Mouse (Mus musculus) layer of hippocampus, adult 8-10 months (tissue): ENCODE measurements around the gene Bst2. TPM values are rescaled to one million over a fixed set of nuclear protein-coding genes. Genes with fewer than 3 reads are reported as not detected.

Experiments used
- DNase-seq, 2 experiments: peaks; one replicate each; pipeline ENCODE4 v3.0.0; 2022; ENCODE audit warnings: low spot score in 2 of 2
- total RNA-seq, 4 experiments: library from RNA; stranded (reverse); gene quantifications; 2 replicates each; pipeline ENCODE4 v1.2.4; 2022

Bst2 gene
- total RNA-seq, 4 experiments from 2014 or later: 4.1 to 23.3 (median 8.6) TPM

- peak; percentile 83 to 84 for DNase-seq
Observed at GRCm38 (mm10) chr8:71485142-71486135, 51.8 kb downstream of the Bst2 start, which contains the start of gene Ano8. Gene Ano8, minus strand, starts transcription at chr8:71485963.

- DNase-seq: no peak
Observed at GRCm38 (mm10) chr8:71484736-71485135, 52.5 kb downstream of the Bst2 start.

Other genes starting within 250 kb of the Bst2 start
- 100 to 1,000 TPM in 3 of 4 experiments, 10 to 100 TPM in 1; 98.8 to 130 (median 117) TPM for gene Use1, start 170.6 kb downstream of the Bst2 start, total RNA-seq
- gene Ocel1, start 166.2 kb downstream of the Bst2 start, total RNA-seq: 10 to 100 TPM; 10.3 to 15.9 (median 14.1) TPM
- 10 to 100 TPM; 38.7 to 46.1 (median 41.2) TPM for gene Nr2f6, start 155.5 kb downstream of the Bst2 start, total RNA-seq
- gene Ushbp1, start 141.7 kb downstream of the Bst2 start, total RNA-seq: 1 to 10 TPM; 3.5 to 4.9 (median 4.1) TPM
- gene Babam1, start 140.6 kb downstream of the Bst2 start, total RNA-seq: 100 to 1,000 TPM in 3 of 4 experiments, 10 to 100 TPM in 1; 95.9 to 110 (median 108) TPM
- under 1 TPM; 0.18 to 0.72 (median 0.27) TPM for gene Ankle1, start 131.4 kb downstream of the Bst2 start, total RNA-seq
- 100 to 1,000 TPM; 200 to 255 (median 229) TPM for gene Abhd8, start 73.8 kb downstream of the Bst2 start, total RNA-seq
- gene Mrpl34, start 72.5 kb downstream of the Bst2 start, total RNA-seq: 10 to 100 TPM; 38.6 to 47.2 (median 46.2) TPM
- 10 to 100 TPM; 74.9 to 82.2 (median 79.0) TPM for gene Dda1, start 68.3 kb downstream of the Bst2 start, total RNA-seq
- 10 to 100 TPM; 48.4 to 55.9 (median 51.6) TPM for gene Ano8, start 51.5 kb downstream of the Bst2 start, total RNA-seq
- gene Gtpbp3, start 49.4 kb downstream of the Bst2 start, total RNA-seq: 10 to 100 TPM; 28.8 to 42.3 (median 32.5) TPM
- 1 to 10 TPM; 6.2 to 9.6 (median 7.4) TPM for gene Plvap, start 25.7 kb downstream of the Bst2 start, total RNA-seq
- not detected for gene Ccdc194, start 11.7 kb downstream of the Bst2 start, total RNA-seq
- gene Mvb12a, start 5.5 kb upstream of the Bst2 start, total RNA-seq: 10 to 100 TPM; 32.6 to 43.7 (median 36.8) TPM
- gene Tmem221, start 21.4 kb upstream of the Bst2 start, total RNA-seq: 1 to 10 TPM in 1 of 4 experiments, under 1 TPM in 3; 0.27 to 1.3 (median 0.54) TPM
- under 1 TPM in 2 of 4 experiments, not detected in 2; 0.14 to 0.28 TPM for gene Nxnl1, start 29.1 kb upstream of the Bst2 start, total RNA-seq
- 100 to 1,000 TPM; 107 to 130 (median 117) TPM for gene Slc27a1, start 31.4 kb upstream of the Bst2 start, total RNA-seq
- gene Pgls, start 54.7 kb upstream of the Bst2 start, total RNA-seq: 10 to 100 TPM; 29.1 to 38.5 (median 33.6) TPM
- gene Fam129c, start 60.2 kb upstream of the Bst2 start, total RNA-seq: 1 to 10 TPM; 2.0 to 4.6 (median 3.5) TPM
- 10 to 100 TPM; 53.2 to 59.7 (median 53.8) TPM for gene Colgalt1, start 73.5 kb upstream of the Bst2 start, total RNA-seq
- gene Unc13a, start 134.3 kb upstream of the Bst2 start, total RNA-seq: 100 to 1,000 TPM; 219 to 265 (median 239) TPM
- 10 to 100 TPM in 1 of 4 experiments, 1 to 10 TPM in 3; 4.6 to 10.5 (median 7.9) TPM for gene Jak3, start 138.8 kb upstream of the Bst2 start, total RNA-seq
- 1 to 10 TPM; 2.1 to 6.9 (median 2.6) TPM for gene Insl3, start 151.8 kb upstream of the Bst2 start, total RNA-seq
- gene B3gnt3, start 164.3 kb upstream of the Bst2 start, total RNA-seq: under 1 TPM; 0.47 to 0.93 (median 0.56) TPM
- 100 to 1,000 TPM in 3 of 4 experiments, 10 to 100 TPM in 1; 92.1 to 120 (median 112) TPM for gene Fcho1, start 188.3 kb upstream of the Bst2 start, total RNA-seq